Mouse (Mus musculus) cerebellum, adult 9-11 months (tissue): ENCODE results near the gene Slc25a21.

Source experiments
- DNase-seq: peaks from one replicate; pipeline ENCODE4 v3.0.0; 2022

Gene Slc25a21

DNA sequence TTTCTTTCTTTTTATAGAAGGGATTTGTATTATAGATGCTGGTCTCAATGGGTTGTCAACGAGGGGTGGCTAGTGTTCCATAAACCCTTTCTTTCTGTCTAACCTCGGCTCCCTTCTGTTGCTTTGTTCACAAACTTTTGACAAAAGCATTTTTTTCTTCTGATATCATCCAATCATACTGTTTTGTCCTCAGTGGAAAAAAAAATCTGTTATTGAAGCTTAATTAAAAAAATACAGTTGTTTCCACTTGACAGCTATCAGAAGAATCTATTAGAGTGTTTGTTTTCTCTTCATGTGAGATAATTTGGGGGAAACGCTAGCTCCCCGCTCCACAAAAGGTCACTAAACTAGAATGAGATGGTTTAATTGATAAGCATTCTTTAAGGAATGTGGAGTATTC is 469.6 kb downstream of the Slc25a21 start:
- DNase-seq = no peak

DNA sequence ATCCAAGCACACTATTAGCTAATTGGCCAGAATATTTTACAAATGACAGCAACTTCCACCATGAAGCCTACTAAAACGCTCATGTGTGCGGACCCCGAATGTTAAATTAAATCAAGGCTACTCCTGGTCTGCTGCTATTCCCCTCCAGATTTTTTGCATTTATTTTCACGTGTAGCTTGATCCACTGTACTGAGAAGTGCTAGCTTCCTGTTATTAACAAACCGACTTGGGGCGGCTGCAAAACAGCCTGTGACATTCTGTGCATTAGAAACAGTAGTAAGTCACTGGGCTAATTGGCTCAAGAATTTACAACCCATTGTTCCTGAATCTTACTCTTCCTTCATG is 478.6 kb downstream of the Slc25a21 start:
- DNase-seq = no peak

DNA sequence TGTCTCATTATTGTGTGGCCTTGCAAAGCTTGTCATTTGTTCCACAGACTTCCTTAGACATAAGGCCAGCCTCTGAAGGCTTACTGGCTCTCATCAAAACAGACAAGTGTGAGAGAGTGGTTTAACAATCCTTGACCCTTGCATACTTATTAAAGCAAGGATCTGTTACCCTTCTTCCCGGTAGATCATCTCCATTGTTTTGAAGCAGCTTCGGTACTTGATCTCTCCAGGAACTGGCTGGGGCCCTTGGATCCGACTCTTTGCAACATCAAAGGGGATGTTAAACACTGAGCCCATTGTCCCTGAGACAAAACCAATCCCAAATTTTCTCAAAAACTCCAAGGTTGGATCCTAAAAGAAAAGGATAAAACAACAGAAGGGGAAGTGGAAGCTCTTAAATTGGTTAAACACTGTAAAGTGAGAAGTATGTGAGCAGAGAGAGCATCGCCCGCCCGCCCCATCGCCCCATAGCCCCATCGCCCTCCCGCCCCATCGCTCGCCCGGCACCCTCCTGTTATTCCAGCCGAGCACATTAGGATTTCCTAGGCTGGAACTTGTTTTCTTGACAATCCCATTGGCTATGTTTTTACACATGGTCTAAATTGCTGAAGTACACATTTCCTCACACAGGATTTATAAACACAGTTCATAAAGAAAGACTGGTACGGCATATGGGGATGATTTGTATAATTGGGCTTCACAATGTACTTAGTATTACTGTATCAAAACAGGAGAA is 479.1 kb downstream of the Slc25a21 start:
- DNase-seq = no peak

- DNase-seq = no peak
Observed at GRCm38 (mm10) chr12:56701004-56701403, 496.3 kb downstream of the Slc25a21 start.

DNA sequence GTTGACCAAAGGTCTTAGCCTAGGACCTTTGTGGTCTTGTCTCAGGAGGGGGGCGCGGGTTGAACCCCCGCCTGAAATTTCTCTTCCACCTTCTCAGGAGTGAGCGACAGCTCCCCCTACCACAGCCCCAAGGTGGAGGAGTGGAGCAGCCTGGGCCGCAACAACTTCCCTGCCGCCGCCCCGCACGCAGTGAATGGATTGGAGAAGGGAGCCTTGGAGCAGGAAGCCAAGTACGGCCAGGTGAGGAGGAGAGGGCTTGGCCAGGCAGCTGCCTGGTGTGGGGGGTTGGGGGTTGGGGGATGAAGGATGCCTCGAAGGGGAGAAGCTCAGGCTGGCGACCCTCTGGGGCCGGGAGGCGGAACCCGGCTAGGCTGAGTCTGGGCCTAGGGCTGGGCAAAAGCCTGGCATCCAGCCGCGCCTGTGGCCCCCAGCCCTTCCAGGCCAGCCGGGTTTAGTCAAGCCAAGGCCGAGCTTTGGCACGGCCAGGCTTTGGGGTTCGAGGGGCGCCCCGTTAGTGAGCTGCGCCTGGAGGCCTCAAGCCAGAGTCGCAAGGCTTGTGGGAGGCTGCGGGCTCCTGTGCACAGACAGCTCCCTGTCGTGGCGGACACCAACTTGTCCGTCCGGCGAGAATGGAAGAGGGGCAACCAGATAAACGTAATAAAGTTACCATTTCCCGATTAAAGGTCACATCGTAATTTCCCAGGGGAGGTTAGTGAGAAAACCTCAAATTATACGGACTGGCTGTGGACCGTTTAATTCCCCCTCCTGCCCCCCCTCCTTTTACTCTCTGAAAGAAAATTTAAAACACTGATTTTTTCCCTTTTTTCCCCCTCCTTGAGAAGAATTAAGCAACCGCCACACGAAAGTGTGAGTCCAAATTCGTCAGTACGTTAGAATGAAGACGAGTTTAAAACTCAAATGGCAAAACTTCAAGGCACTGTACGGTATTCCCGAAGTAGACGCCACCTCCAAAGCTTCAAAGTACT is 497.1 kb downstream of the Slc25a21 start:
- DNase-seq = no peak

- no peak for DNase-seq
Observed at GRCm38 (mm10) chr12:56699351-56699750, 497.9 kb downstream of the Slc25a21 start.

- no peak for DNase-seq
Observed at GRCm38 (mm10) chr12:56698191-56698980, 498.9 kb downstream of the Slc25a21 start.

DNA sequence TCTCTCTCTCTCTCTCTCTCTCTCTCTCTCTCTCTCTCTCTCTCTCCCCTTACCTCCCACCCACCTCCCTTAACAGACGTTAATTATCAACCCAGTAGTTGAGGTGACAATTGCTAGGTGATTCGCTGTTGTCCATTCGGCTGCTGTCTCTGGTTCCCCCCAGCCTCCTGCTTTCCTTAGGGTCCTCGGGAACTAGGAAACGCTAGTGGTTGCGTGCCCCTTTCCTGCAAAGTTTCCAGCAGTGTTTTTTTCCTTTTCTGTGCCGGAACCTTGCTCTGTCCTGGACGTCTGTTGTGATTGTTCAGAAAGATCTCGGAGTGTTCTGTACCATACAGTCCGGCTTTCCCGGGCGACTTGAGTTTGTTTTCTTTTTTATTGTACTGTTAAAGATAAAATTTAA is 499.5 kb downstream of the Slc25a21 start:
- no peak for DNase-seq

- no peak for DNase-seq
Observed at GRCm38 (mm10) chr12:56697011-56697740, 500.1 kb downstream of the Slc25a21 start.

- no peak for DNase-seq
Observed at GRCm38 (mm10) chr12:56696174-56697010, 500.9 kb downstream of the Slc25a21 start.

- DNase-seq = no peak
Observed at GRCm38 (mm10) chr12:56695358-56696173, 501.7 kb downstream of the Slc25a21 start.

DNA sequence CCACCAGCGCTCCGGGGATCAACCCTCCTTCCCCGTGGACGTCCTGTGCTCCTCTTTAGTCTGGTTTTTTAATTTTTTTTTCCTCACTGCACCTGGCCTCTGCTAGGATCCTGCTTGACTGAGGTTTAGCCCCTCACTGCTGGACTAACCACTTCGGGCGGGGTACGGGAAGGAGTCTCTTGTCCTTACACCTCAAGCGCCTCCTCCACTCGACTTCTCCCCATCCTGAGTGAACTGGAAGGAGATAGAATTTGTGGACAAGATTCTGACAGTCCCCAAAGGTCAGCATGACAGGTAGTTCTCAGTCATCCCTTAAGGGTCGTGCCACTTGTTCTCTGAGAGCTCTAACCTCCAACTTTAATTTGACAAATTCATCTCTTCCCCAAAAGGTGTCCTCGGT is 502.3 kb downstream of the Slc25a21 start:
- no peak for DNase-seq

- no peak for DNase-seq
Observed at GRCm38 (mm10) chr12:56694361-56694760, 502.9 kb downstream of the Slc25a21 start.

DNA sequence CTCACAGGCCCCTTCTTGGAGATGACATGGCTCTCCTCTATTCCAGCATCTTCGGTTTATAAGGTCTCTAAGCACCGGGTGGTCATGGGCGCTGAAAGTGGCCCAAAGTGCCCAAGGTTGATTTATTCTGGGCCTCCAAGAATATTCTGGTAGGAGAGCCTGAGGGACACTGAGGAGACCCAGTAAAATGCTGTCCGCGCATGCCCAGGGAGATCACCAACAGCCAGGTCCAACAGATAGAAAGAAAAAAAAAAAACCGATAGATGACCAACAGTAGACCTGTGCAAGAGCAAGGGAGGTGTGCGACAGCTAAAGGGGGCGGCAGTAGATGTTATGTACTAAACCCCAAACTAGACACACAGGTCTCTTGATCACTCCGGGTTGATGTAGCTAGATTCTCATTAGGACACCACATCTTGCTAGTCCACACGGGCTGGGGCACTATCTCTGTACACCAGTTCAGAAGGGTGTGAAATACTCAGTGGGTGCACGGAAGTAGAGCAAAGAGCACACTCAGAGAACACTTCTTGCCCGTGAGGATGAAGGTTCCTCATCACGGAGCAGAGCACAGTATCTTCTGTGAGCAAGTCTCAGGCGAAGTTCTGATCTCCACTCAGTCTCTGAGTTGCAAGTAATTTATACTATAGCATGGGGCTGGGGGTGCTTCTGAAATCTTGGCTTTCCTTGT is 503.7 kb downstream of the Slc25a21 start:
- DNase-seq = no peak

GRCm38 (mm10) chr12:56692536-56692935 is 504.7 kb downstream of the Slc25a21 start:
- no peak for DNase-seq

- no peak for DNase-seq
Observed at GRCm38 (mm10) chr12:56691427-56692079, 505.7 kb downstream of the Slc25a21 start, which contains the start of gene Pax9. Gene Pax9, plus strand, starts transcription at chr12:56691767.

DNA sequence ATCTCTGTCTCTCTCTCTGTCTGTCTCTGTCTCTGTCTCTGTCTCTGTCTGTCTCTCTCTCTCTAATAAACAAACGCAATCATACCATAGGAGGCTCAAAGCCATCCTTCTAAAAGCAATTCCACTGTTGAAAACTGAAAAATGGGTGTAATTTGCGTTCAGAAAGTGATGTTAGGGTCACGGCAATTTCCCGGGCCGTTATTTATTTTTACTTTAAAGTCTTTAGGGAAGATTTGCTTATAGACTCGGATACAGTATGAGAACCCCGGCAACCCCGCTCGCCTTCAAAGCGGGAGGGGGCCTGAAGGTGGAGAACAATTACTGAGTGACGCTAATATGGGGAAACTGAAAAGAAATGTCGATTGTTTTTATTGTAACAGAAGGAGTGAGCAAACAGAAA is 506.3 kb downstream of the Slc25a21 start:
- DNase-seq = no peak

- no peak for DNase-seq
Observed at GRCm38 (mm10) chr12:56690366-56690765, 506.9 kb downstream of the Slc25a21 start.

- no peak for DNase-seq
Observed at GRCm38 (mm10) chr12:56689736-56690135, 507.5 kb downstream of the Slc25a21 start.
